Mouse (Mus musculus) midbrain, postnatal 0 days (tissue): ENCODE measurements around the gene Hoxa10. TPM values are rescaled to one million over a fixed set of nuclear protein-coding genes. Genes with fewer than 3 reads are reported as not detected.

Experiments used
- ATAC-seq: fragments of 200-750 bp; cut with Nextera tagmentation; 2 replicates; pipeline ENCODE4 v1.8.0; 2017; ENCODE audit warnings: moderate number of reproducible peaks, mild to moderate bottlenecking, moderate TSS enrichment, moderate library complexity; ENCODE audit not compliant: low FRiP score
- DNase-seq: peaks from one replicate; pipeline ENCODE4 v3.0.0-alpha.2; 2015; ENCODE audit warnings: low spot score
- H3K27ac ChIP-seq: fragments of 300-500 bp; sonication (generic); 2 replicates; pipeline ENCODE4 v1.5.1; 2014; ENCODE audit warnings: low read depth, mild to moderate bottlenecking, low read length, mixed read lengths
- H3K27me3 ChIP-seq: fragments of 300-500 bp; sonication (generic); 2 replicates; pipeline ENCODE4 v1.6.1; 2014; ENCODE audit warnings: low read length, control low read depth, mixed read lengths; ENCODE audit not compliant: insufficient read depth
- H3K36me3 ChIP-seq: fragments of 300-500 bp; sonication (generic); 2 replicates; pipeline ENCODE4 v1.6.1; 2014; ENCODE audit warnings: low read length, control low read depth, mixed read lengths; ENCODE audit not compliant: insufficient read depth
- H3K4me1 ChIP-seq: fragments of 300-500 bp; sonication (generic); 2 replicates; pipeline ENCODE4 v1.6.1; 2014; ENCODE audit warnings: mild to moderate bottlenecking, control low read depth, antibody characterized with exemption, low read length, mixed read lengths; ENCODE audit not compliant: insufficient read depth
- H3K4me2 ChIP-seq: fragments of 300-500 bp; sonication (generic); 2 replicates; pipeline ENCODE4 v1.6.1; 2014; ENCODE audit warnings: low read depth, mild to moderate bottlenecking, low read length, mixed read lengths; ENCODE audit not compliant: poor library complexity, severe bottlenecking
- H3K4me3 ChIP-seq: fragments of 300-500 bp; sonication (generic); 2 replicates; pipeline ENCODE4 v1.5.1; 2014; ENCODE audit warnings: low read depth, mild to moderate bottlenecking, low read length, moderate library complexity
- H3K9ac ChIP-seq: fragments of 300-500 bp; sonication (generic); replicated peaks from 2 replicates; pipeline ENCODE4 v1.6.1; 2014; ENCODE audit warnings: mild to moderate bottlenecking, low read length, moderate library complexity, mixed read lengths; ENCODE audit not compliant: poor library complexity, severe bottlenecking
- H3K9me3 ChIP-seq: fragments of 300-500 bp; sonication (generic); 2 replicates; pipeline ENCODE4 v1.6.1; 2016; ENCODE audit warnings: low read length, control low read depth
- CTCF ChIP-seq: IDR thresholded peaks from 2 replicates; pipeline ENCODE4 v1.5.1; 2016; ENCODE audit warnings: antibody characterized with exemption, mild to moderate bottlenecking
- WGBS: fragments of 180-500 bp; shearing (Covaris S2); extraction: QIAGEN DNeasy Blood & Tissue Kit; methylation state at CpG from one replicate; pipeline ENCODE4 v1.1.7; 2014; 5-methylcytosine and 5-hydroxymethylcytosine counted together
- polyA plus RNA-seq: library from polyadenylated mRNA; unstranded; fragments of >200 nt; fragmentation: Nextera tagmentation; extraction: Ambion mirVana; gene quantifications from 2 replicates; pipeline ENCODE4 v1.2.1, GENCODE M21; 2015
- total RNA-seq: library from RNA; depleted of rRNA; stranded (reverse); fragments of >200 nt; gene quantifications from 2 replicates; pipeline ENCODE4 v1.2.3, GENCODE M21; 2014

Hoxa10 gene
- total and polyA plus RNA-seq, 2 experiments from 2014 or later = not detected

DNA sequence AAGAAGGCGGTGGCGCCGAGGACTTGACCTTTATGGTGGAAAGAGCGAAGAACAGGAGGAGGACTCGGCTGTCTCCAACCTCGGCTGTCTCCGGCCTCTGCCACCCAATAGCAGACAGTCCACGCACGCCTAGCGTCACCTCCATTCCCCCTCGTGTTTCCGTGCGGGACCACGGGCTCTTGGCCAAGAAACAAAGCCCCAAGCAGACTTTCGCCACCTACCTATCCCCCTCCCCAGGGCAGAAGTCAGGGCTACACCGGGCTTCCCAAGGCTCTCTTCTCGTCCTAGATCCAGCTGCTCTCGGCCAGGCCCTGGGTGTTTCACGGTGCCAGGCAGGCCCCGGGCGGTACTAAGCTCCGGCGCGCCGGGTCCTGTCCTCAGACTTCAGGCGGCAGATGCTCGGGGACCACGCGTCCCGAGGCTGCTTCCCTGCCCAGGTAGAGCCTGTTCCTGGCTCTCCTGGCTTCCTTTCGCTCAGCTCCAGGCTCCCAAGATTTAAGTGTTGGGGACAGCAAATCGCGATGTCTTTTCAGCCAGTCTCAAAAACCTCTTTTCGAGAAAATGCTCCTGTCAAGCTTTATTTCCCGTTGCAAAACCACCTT, 12.2 kb upstream of the Hoxa10 start:
- TF ChIP-seq CTCF = no peak

GRCm38 (mm10) chr6:52252016-52252774, 11.5 kb upstream of the Hoxa10 start:
- whole genome bisulfite sequencing = 1% methylated on average over 24 of the region's 24 CpGs
- no peak overlapping the region for H3K9ac ChIP-seq
- no peak for DNase-seq
- no peak overlapping the region for H3K27ac ChIP-seq
- ATAC-seq = no peak
- H3K4me1 ChIP-seq = no peaks in the 10 kb centered on the region
- H3K9me3 ChIP-seq = no peaks in the 10 kb centered on the region
- peaks cover 85% of the 10 kb centered on the region for H3K27me3 ChIP-seq
- no peak overlapping the region for H3K4me2 ChIP-seq
- no peak for TF ChIP-seq CTCF
- H3K36me3 ChIP-seq = no peaks in the 10 kb centered on the region
- H3K4me3 ChIP-seq = no peak overlapping the region

More for the DNA sequence above, 12.2 kb upstream of the Hoxa10 start:
- Histone ChIP-seq H3K4me2 (no peak overlapping the region), H3K4me1 (no peaks in the 10 kb centered on the region), H3K4me3 (no peak overlapping the region), H3K27ac (no peak overlapping the region), H3K36me3 (no peaks in the 10 kb centered on the region), H3K9ac (no peak overlapping the region), H3K9me3 (no peaks in the 10 kb centered on the region), H3K27me3 (peaks cover 80% of the 10 kb centered on the region)
- under 1% methylated on average over 35 of the region's 35 CpGs for WGBS
- ATAC-seq (no peak), DNase-seq (no peak)

DNA sequence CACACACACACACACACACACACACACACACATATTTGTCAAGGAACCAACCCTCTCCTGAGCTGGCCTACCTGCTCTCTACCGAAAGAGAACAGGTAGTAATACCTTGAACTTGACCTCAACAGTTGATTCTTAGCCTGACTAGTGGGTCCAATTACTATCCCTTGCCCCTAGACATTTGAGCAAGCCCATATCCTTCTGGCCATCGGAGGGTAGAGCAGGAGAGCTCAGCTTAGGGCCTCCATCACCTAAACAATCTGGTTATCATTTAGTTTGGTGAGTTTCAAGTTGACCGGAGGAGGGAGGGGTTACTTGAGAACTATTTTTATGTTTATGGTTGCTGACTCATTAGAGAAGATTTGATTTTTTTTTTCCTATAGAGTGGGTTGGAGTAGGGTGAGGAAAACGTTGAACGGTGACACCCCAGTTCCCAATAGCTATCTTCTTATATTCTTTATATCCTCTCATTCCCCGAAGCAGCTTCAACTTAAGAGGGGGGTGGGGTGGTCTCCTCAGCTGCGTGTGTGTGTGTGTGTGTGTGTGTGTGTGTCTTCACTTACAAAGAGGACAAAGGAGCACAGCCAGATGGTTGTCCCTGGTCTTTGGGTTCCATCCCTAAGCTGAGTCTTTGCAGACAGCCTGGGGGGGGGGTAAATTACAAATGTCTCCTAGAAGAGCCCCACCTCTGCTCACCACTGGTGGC, 10.7 kb upstream of the Hoxa10 start:
- H3K9ac ChIP-seq = no peak overlapping the region
- H3K4me3 ChIP-seq = no peak overlapping the region
- no peaks in the 10 kb centered on the region for H3K4me1 ChIP-seq
- no peak for DNase-seq
- H3K4me2 ChIP-seq = no peak overlapping the region
- no peak overlapping the region for H3K27ac ChIP-seq
- no peaks in the 10 kb centered on the region for H3K36me3 ChIP-seq
- no peaks in the 10 kb centered on the region for H3K9me3 ChIP-seq
- no peak for TF ChIP-seq CTCF
- WGBS = 6% methylated on average over 7 of the region's 7 CpGs
- peaks cover 86% of the 10 kb centered on the region for H3K27me3 ChIP-seq
- ATAC-seq = no peak

DNA sequence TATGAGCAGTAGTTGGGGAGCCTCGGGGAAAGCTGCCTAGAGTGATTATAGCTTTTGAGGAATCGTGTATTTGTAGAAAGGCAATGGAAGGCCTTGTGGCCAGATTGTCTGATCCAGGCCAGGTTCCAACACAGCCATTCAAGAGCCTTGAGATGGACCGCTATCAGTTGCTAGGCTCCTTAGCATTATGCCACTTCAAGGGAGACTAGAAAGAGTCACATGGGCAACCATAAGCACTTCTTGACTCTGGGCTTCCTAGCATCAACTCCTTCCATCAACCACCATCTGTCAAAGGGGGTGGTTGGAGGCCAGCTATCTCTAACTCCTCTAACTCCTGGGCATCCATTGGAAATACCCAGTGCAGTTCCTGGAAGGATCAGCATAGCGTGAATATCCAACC, 9.2 kb upstream of the Hoxa10 start:
- no peak overlapping the region for H3K9ac ChIP-seq
- H3K27me3 ChIP-seq = peaks cover 90% of the 10 kb centered on the region
- H3K27ac ChIP-seq = no peak overlapping the region
- WGBS = 3% methylated on average over 4 of the region's 4 CpGs
- H3K36me3 ChIP-seq = no peaks in the 10 kb centered on the region
- ATAC-seq = no peak
- H3K4me3 ChIP-seq = no peak overlapping the region
- no peaks in the 10 kb centered on the region for H3K4me1 ChIP-seq
- no peak overlapping the region for H3K4me2 ChIP-seq
- TF ChIP-seq CTCF = no peak
- no peaks in the 10 kb centered on the region for H3K9me3 ChIP-seq
- no peak for DNase-seq

DNA sequence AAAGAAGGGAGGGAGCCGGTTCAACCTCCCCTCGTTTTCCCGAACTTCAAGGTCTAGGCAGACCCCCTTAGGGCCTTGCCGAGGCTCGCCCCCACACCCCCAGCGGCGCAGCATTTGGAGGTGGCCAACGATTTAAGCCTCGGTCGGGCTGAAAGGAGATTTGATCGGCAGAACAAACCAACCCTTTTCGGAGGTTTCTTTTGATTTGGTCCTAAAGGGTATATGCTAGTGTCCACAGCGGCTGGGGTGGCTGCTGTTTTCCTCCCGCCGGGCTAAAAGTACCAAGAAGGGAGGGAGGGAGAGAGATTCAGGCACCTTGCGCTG, 8.7 kb upstream of the Hoxa10 start:
- Histone ChIP-seq H3K27me3 (peaks cover 94% of the 10 kb centered on the region), H3K4me1 (no peaks in the 10 kb centered on the region), H3K4me3 (no peak overlapping the region), H3K4me2 (no peak overlapping the region), H3K9me3 (no peaks in the 10 kb centered on the region), H3K36me3 (no peaks in the 10 kb centered on the region), H3K27ac (no peak overlapping the region), H3K9ac (no peak overlapping the region)
- ATAC-seq (no peak), DNase-seq (no peak)
- TF ChIP-seq CTCF = no peak
- WGBS = 1% methylated on average over 16 of the region's 16 CpGs
